Mouse (Mus musculus) thymus, postnatal 4 days (tissue): Measurements from ENCODE around the gene Cfap73.

Source experiments
- DNase-seq: peaks from one replicate; pipeline ENCODE4 v3.0.0; 2021

Cfap73 gene

GRCm38 (mm10) chr5:120647361-120647760 lies 13.3 kb upstream of the Cfap73 start:
- peak; percentile 37 for DNase-seq

- DNase-seq, result no peak
These were observed 11.8 kb upstream of the Cfap73 start for GRCm38 (mm10) chr5:120645851-120646250.

- DNase-seq, result no peak
These were observed 10.2 kb upstream of the Cfap73 start for GRCm38 (mm10) chr5:120644227-120644626.

GRCm38 (mm10) chr5:120643365-120644085 lies 9.5 kb upstream of the Cfap73 start:
- DNase-seq, result no peak

- DNase-seq, result no peak
These were observed 6.1 kb upstream of the Cfap73 start for GRCm38 (mm10) chr5:120640094-120640493.

- no peak for DNase-seq
These were observed 1.6 kb upstream of the Cfap73 start for GRCm38 (mm10) chr5:120635633-120636032.

- no peak for DNase-seq
These were observed 825 bp upstream of the Cfap73 start for GRCm38 (mm10) chr5:120634860-120635259.

- DNase-seq, result peak; percentile 16
These were observed 2.1 kb downstream of the Cfap73 start for GRCm38 (mm10) chr5:120631892-120632291.

GRCm38 (mm10) chr5:120631128-120631527 lies 2.9 kb downstream of the Cfap73 start:
- peak; percentile 69 for DNase-seq

GRCm38 (mm10) chr5:120628624-120629023 lies 5.4 kb downstream of the Cfap73 start:
- DNase-seq, result no peak

- no peak for DNase-seq
These were observed 6.3 kb downstream of the Cfap73 start for GRCm38 (mm10) chr5:120627515-120628300.

- DNase-seq, result peak; percentile 74
These were observed 7.6 kb downstream of the Cfap73 start for GRCm38 (mm10) chr5:120626399-120626798.

- no peak for DNase-seq
These were observed 9.6 kb downstream of the Cfap73 start for GRCm38 (mm10) chr5:120624427-120624826.

- peak; percentile 48 for DNase-seq
These were observed 11.7 kb downstream of the Cfap73 start for GRCm38 (mm10) chr5:120622198-120622851.

- DNase-seq, result no peak
These were observed 12.2 kb downstream of the Cfap73 start for GRCm38 (mm10) chr5:120621846-120622197.

GRCm38 (mm10) chr5:120621078-120621765 lies 12.8 kb downstream of the Cfap73 start:
- DNase-seq, result peak; percentile 88

- DNase-seq, result peak; percentile 96
These were observed 13.5 kb downstream of the Cfap73 start for GRCm38 (mm10) chr5:120620375-120621077.

GRCm38 (mm10) chr5:120619201-120619600 lies 14.8 kb downstream of the Cfap73 start:
- peak; percentile 95 for DNase-seq

GRCm38 (mm10) chr5:120618778-120619177 lies 15.3 kb downstream of the Cfap73 start:
- DNase-seq, result peak; percentile 32

- DNase-seq, result peak; percentile 75
These were observed 18.1 kb downstream of the Cfap73 start for GRCm38 (mm10) chr5:120615903-120616302.

- peak; percentile 100 for DNase-seq
These were observed 21.0 kb downstream of the Cfap73 start for GRCm38 (mm10) chr5:120612822-120613604.

GRCm38 (mm10) chr5:120612442-120612821 lies 21.6 kb downstream of the Cfap73 start, which contains the start of the genes Rita1 and Ddx54:
TSS of gene Rita1 (minus strand) at chr5:120612589.
TSS of gene Ddx54 (plus strand) at chr5:120612739.
- peak; percentile 99 for DNase-seq
